Mouse (Mus musculus) kidney, embryonic 14.5 days (tissue): ENCODE measurements around the gene Cd70. TPM values are rescaled to one million over a fixed set of nuclear protein-coding genes. Genes with fewer than 3 reads are reported as not detected.

Source experiments
- ATAC-seq: fragments of 200-750 bp; cut with Nextera tagmentation; 2 replicates; pipeline ENCODE4 v1.8.0; 2017; ENCODE audit warnings: moderate number of reproducible peaks, mild to moderate bottlenecking, moderate TSS enrichment, moderate library complexity; ENCODE audit not compliant: low FRiP score, low TSS enrichment
- H3K27ac ChIP-seq: fragments of 300-500 bp; sonication (generic); 2 replicates; pipeline ENCODE4 v1.5.1; 2014; ENCODE audit warnings: low read depth, mild to moderate bottlenecking, low read length, moderate library complexity, mixed read lengths
- H3K27me3 ChIP-seq: fragments of 300-500 bp; sonication (generic); 2 replicates; pipeline ENCODE4 v1.6.1; 2014; ENCODE audit warnings: mild to moderate bottlenecking, low read length; ENCODE audit not compliant: control insufficient read depth, insufficient read depth
- H3K36me3 ChIP-seq: fragments of 300-500 bp; sonication (generic); 2 replicates; pipeline ENCODE4 v1.6.1; 2014; ENCODE audit warnings: low read length, mixed read lengths; ENCODE audit not compliant: control insufficient read depth, insufficient read depth
- H3K4me1 ChIP-seq: fragments of 300-500 bp; sonication (generic); 2 replicates; pipeline ENCODE4 v1.6.1; 2014; ENCODE audit warnings: low read length, mixed read lengths; ENCODE audit not compliant: control insufficient read depth, insufficient read depth
- H3K4me2 ChIP-seq: fragments of 300-500 bp; sonication (generic); replicated peaks from 2 replicates; pipeline ENCODE4 v1.6.1; 2014; ENCODE audit warnings: low read depth, mild to moderate bottlenecking, low read length
- H3K4me3 ChIP-seq: fragments of 300-500 bp; sonication (generic); 2 replicates; pipeline ENCODE4 v1.5.1; 2014; ENCODE audit warnings: mild to moderate bottlenecking, low read length
- H3K9ac ChIP-seq: fragments of 300-500 bp; sonication (generic); 2 replicates; pipeline ENCODE4 v1.6.1; 2014; ENCODE audit warnings: low read depth, mild to moderate bottlenecking, low read length, moderate library complexity
- H3K9me3 ChIP-seq: fragments of 300-500 bp; sonication (generic); 2 replicates; pipeline ENCODE4 v1.6.1; 2016; ENCODE audit warnings: low read length; ENCODE audit not compliant: control insufficient read depth
- WGBS: fragments of 180-500 bp; shearing (Covaris S2); extraction: QIAGEN DNeasy Blood & Tissue Kit; methylation state at CpG from one replicate; pipeline ENCODE4 v1.1.7; 2014; 5-methylcytosine and 5-hydroxymethylcytosine counted together
- polyA plus RNA-seq: library from polyadenylated mRNA; unstranded; fragments of >200 nt; fragmentation: Nextera tagmentation; extraction: Ambion mirVana; gene quantifications from 2 replicates; pipeline ENCODE4 v1.2.1, GENCODE M21; 2014

Cd70 gene
- polyA plus RNA-seq, 1 experiment from 2014 or later = not detected

- H3K4me1 ChIP-seq = peaks cover 6% of the 10 kb centered on the region; the same call in 1 of the 2 replicates
- H3K9ac ChIP-seq = no peak overlapping the region
- no peaks in the 10 kb centered on the region for H3K36me3 ChIP-seq
- no peak overlapping the region for H3K4me2 ChIP-seq
- 90% methylated on average over 5 of the region's 5 CpGs for WGBS
- no peak overlapping the region for H3K4me3 ChIP-seq
- H3K27ac ChIP-seq = no peak overlapping the region
- ATAC-seq = no peak
- H3K27me3 ChIP-seq = no peaks in the 10 kb centered on the region
- H3K9me3 ChIP-seq = no peaks in the 10 kb centered on the region
These were observed 42.5 kb downstream of the Cd70 start for GRCm38 (mm10) chr17:57107064-57107463.

- Histone ChIP-seq H3K36me3 (no peaks in the 10 kb centered on the region), H3K9me3 (no peaks in the 10 kb centered on the region), H3K27ac (no peak overlapping the region), H3K9ac (peak overlapping the region; percentile 74), H3K4me3 (peak overlapping the region; percentile 62), H3K4me2 (peak overlapping the region; percentile 74), H3K4me1 (peaks cover 6% of the 10 kb centered on the region; the same call in 1 of the 2 replicates), H3K27me3 (no peaks in the 10 kb centered on the region)
- WGBS = 8% methylated on average over 9 of the region's 9 CpGs
- no peak for ATAC-seq
These were observed 43.6 kb downstream of the Cd70 start for GRCm38 (mm10) chr17:57106035-57106368.

GRCm38 (mm10) chr17:57105181-57106034, 44.2 kb downstream of the Cd70 start, which contains the start of gene Tnfsf9:
TSS of gene Tnfsf9 (plus strand) at chr17:57105325.
- Histone ChIP-seq H3K27ac (peak within 1 kb of the TSS; percentile 68; the same call in 1 of the 2 replicates), H3K9me3 (no peaks in the 10 kb centered on the region), H3K36me3 (no peaks in the 10 kb centered on the region), H3K9ac (peak within 1 kb of the TSS; percentile 74), H3K4me1 (peaks cover 6% of the 10 kb centered on the region; the same call in 1 of the 2 replicates), H3K4me2 (peak within 1 kb of the TSS; percentile 74), H3K27me3 (no peaks in the 10 kb centered on the region), H3K4me3 (peak within 1 kb of the TSS; percentile 62)
- peak; percentile 85 for ATAC-seq
- under 1% methylated on average over 58 of the region's 61 CpGs for WGBS

- peak overlapping the region; percentile 74 for H3K4me2 ChIP-seq
- 0 out of 2 replicates have a peak overlapping the region, but pooled peaks have one; percentile 74 for H3K9ac ChIP-seq
- no peaks in the 10 kb centered on the region for H3K9me3 ChIP-seq
- ATAC-seq = 0 out of 2 replicates have a peak, but pooled peaks have one; percentile 13
- H3K27ac ChIP-seq = no peak overlapping the region
- 47% methylated on average over 4 of the region's 4 CpGs for WGBS
- H3K36me3 ChIP-seq = no peaks in the 10 kb centered on the region
- H3K4me1 ChIP-seq = peaks cover 6% of the 10 kb centered on the region; the same call in 1 of the 2 replicates
- peak overlapping the region; percentile 62; the same call in 1 of the 2 replicates for H3K4me3 ChIP-seq
- H3K27me3 ChIP-seq = no peaks in the 10 kb centered on the region
These were observed 45.1 kb downstream of the Cd70 start for GRCm38 (mm10) chr17:57104496-57104895.

GRCm38 (mm10) chr17:57102276-57102675, 47.3 kb downstream of the Cd70 start:
- H3K4me3 ChIP-seq = no peak overlapping the region
- H3K27me3 ChIP-seq = no peaks in the 10 kb centered on the region
- no peak overlapping the region for H3K27ac ChIP-seq
- peaks cover 6% of the 10 kb centered on the region; the same call in 1 of the 2 replicates for H3K4me1 ChIP-seq
- ATAC-seq = no peak
- no peak overlapping the region for H3K9ac ChIP-seq
- H3K36me3 ChIP-seq = no peaks in the 10 kb centered on the region
- no peak overlapping the region for H3K4me2 ChIP-seq
- 93% methylated on average over 2 of the region's 2 CpGs for WGBS
- H3K9me3 ChIP-seq = no peaks in the 10 kb centered on the region

GRCm38 (mm10) chr17:57099629-57100325, 49.8 kb downstream of the Cd70 start:
- no peaks in the 10 kb centered on the region for H3K4me1 ChIP-seq
- H3K4me3 ChIP-seq = no peak overlapping the region
- H3K4me2 ChIP-seq = no peak overlapping the region
- H3K9me3 ChIP-seq = no peaks in the 10 kb centered on the region
- no peak overlapping the region for H3K27ac ChIP-seq
- H3K36me3 ChIP-seq = no peaks in the 10 kb centered on the region
- H3K9ac ChIP-seq = no peak overlapping the region
- no peaks in the 10 kb centered on the region for H3K27me3 ChIP-seq
- 8% methylated on average over 10 of the region's 10 CpGs for WGBS
- no peak for ATAC-seq

- Histone ChIP-seq H3K4me1 (no peaks in the 10 kb centered on the region), H3K36me3 (no peaks in the 10 kb centered on the region), H3K27me3 (no peaks in the 10 kb centered on the region), H3K27ac (no peak overlapping the region), H3K4me2 (no peak overlapping the region), H3K4me3 (no peak overlapping the region), H3K9me3 (no peaks in the 10 kb centered on the region), H3K9ac (no peak overlapping the region)
- no peak for ATAC-seq
- 84% methylated on average over 5 of the region's 5 CpGs for WGBS
These were observed 51.3 kb downstream of the Cd70 start for GRCm38 (mm10) chr17:57098321-57098720.

- Histone ChIP-seq H3K9ac (no peak overlapping the region), H3K9me3 (no peaks in the 10 kb centered on the region), H3K4me2 (peak overlapping the region; percentile 36), H3K27me3 (no peaks in the 10 kb centered on the region), H3K36me3 (no peaks in the 10 kb centered on the region), H3K4me1 (no peaks in the 10 kb centered on the region), H3K27ac (no peak overlapping the region), H3K4me3 (peak overlapping the region; percentile 14)
- WGBS = 1% methylated on average over 11 of the region's 11 CpGs
- ATAC-seq = peak; percentile 83
These were observed 53.0 kb downstream of the Cd70 start for GRCm38 (mm10) chr17:57096623-57096920.
